Comparison of ENCODE assay signal across 24 mouse cellular contexts in the genomic region with DNA sequence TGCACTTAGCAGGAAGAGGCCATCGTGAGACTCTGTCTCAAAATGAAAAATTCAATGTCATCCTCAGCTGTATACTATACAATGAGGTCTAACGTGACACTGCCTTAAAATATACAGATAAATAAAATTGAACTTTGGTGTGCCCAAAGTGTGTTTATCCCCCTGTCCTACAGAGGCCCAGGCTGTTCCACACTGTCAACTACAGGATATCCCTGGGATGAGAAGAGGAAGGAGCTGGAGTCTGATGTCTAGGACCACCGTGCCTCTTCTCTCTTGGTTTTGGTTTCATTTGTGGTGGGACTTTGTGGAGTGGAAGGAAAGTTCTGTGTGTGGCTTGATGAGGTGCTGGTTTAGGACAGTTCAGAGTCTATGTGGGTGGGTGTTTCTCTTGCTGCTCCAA. TPM values are rescaled to one million over a fixed set of nuclear protein-coding genes. Genes with fewer than 3 reads are reported as not detected.
DNase-seq lines count a peak whose midpoint lies in the region; ATAC-seq and TF ChIP-seq lines count a peak whose summit lies in the region.
"Had no signal": no experiment of that assay in that cellular context is flagged by ENCODE, and none has a peak within 500 bp of the region (broad histone marks: within the 10 kb centered on the region; RNA-seq: fewer than 3 reads in every experiment).

No protein-coding gene starts in this region.

- peaks cover 79% of the 10 kb centered on the region for H3K36me3 ChIP-seq in liver, embryonic 12.5 days
- H3K36me3 ChIP-seq in liver, embryonic 11.5 days (ENCODE audit: control insufficient read depth, insufficient read depth, low read length), result peaks cover 4% of the 10 kb centered on the region
- H3K36me3 ChIP-seq in liver, embryonic 14.5 days (replicated peaks; ENCODE audit: control insufficient read depth, insufficient read depth, low read depth), result peaks cover 32% of the 10 kb centered on the region
- H3K36me3 ChIP-seq in stomach, postnatal 0 days (ENCODE audit: control insufficient read depth, insufficient read depth, low read length), result peaks cover 6% of the 10 kb centered on the region; the same call in 1 of the 2 replicates
- H3K36me3 ChIP-seq in hindbrain, embryonic 10.5 days, result peaks cover 26% of the 10 kb centered on the region
- H3K36me3 ChIP-seq: forebrain, embryonic 15.5 days had no signal

- no peaks in the 10 kb centered on the region for H3K27me3 ChIP-seq in liver, embryonic 12.5 days (replicated peaks)
- no peaks in the 10 kb centered on the region for H3K27me3 ChIP-seq in liver, embryonic 11.5 days (replicated peaks; ENCODE audit: control insufficient read depth, insufficient read depth, low read length)
- no peaks in the 10 kb centered on the region for H3K27me3 ChIP-seq in liver, embryonic 14.5 days (ENCODE audit: control insufficient read depth, insufficient read depth, low read length)
- H3K27me3 ChIP-seq in stomach, postnatal 0 days (ENCODE audit: control insufficient read depth, insufficient read depth, low read length), result no peaks in the 10 kb centered on the region
- H3K27me3 ChIP-seq in hindbrain, embryonic 10.5 days (ENCODE audit: insufficient read depth, poor library complexity, severe bottlenecking), result no peaks in the 10 kb centered on the region
- H3K27me3 ChIP-seq: embryonic facial prominence, embryonic 12.5 days; forebrain, embryonic 15.5 days; kidney, embryonic 15.5 days; limb, embryonic 12.5 days; midbrain, embryonic 13.5 days; Patski had no signal

- H3K4me3 ChIP-seq in liver, embryonic 12.5 days, result no peak overlapping the region
- H3K4me3 ChIP-seq in liver, embryonic 11.5 days (ENCODE audit: low read depth, low read length), result no peak overlapping the region
- H3K4me3 ChIP-seq in liver, embryonic 14.5 days (ENCODE audit: insufficient read depth in 1 of 2, low read depth in 2 of 2, low read length in 2 of 2), result no peak overlapping the region
- H3K4me3 ChIP-seq in stomach, postnatal 0 days (ENCODE audit: low read depth, low read length), result no peak overlapping the region
- H3K4me3 ChIP-seq in hindbrain, embryonic 10.5 days, result no peak overlapping the region
- H3K4me3 ChIP-seq: embryonic facial prominence, embryonic 12.5 days; forebrain, embryonic 15.5 days; kidney, embryonic 15.5 days; left cerebral cortex, adult 2 months; limb, embryonic 12.5 days; midbrain, embryonic 13.5 days had no signal

- peak overlapping the region; percentile 53 for H3K27ac ChIP-seq in liver, embryonic 12.5 days
- no peak overlapping the region for H3K27ac ChIP-seq in liver, embryonic 11.5 days (ENCODE audit: low read depth, low read length)
- H3K27ac ChIP-seq in liver, embryonic 14.5 days, result peak overlapping the region; percentile 30; the same call in 1 of the 2 replicates
- peak overlapping the region; percentile 5; the same call in 1 of the 2 replicates for H3K27ac ChIP-seq in stomach, postnatal 0 days (replicated peaks)
- no peak overlapping the region for H3K27ac ChIP-seq in hindbrain, embryonic 10.5 days
- H3K27ac ChIP-seq: embryonic facial prominence, embryonic 12.5 days; forebrain, embryonic 15.5 days; hindbrain, postnatal 0 days; left cerebral cortex, adult 2 months; limb, embryonic 12.5 days; midbrain, embryonic 13.5 days had no signal

- ATAC-seq in liver, embryonic 12.5 days, result no peak
- no peak for ATAC-seq in liver, embryonic 11.5 days (replicated peaks; ENCODE audit: low FRiP score)
- no peak for ATAC-seq in liver, embryonic 14.5 days (ENCODE audit: insufficient read depth)
- ATAC-seq in stomach, postnatal 0 days (ENCODE audit: low FRiP score, low TSS enrichment), result no peak
- ATAC-seq: forebrain, embryonic 15.5 days; hindbrain, postnatal 0 days; midbrain, embryonic 13.5 days; Patski had no signal

- H3K9ac ChIP-seq in liver, embryonic 12.5 days, result peak overlapping the region; percentile 23; the same call in 1 of the 2 replicates
- H3K9ac ChIP-seq in liver, embryonic 11.5 days (ENCODE audit: low read depth, low read length), result no peak overlapping the region
- no peak overlapping the region for H3K9ac ChIP-seq in liver, embryonic 14.5 days (replicated peaks)
- no peak overlapping the region for H3K9ac ChIP-seq in stomach, postnatal 0 days (ENCODE audit: low read length)
- H3K9ac ChIP-seq: embryonic facial prominence, embryonic 12.5 days; forebrain, embryonic 15.5 days; kidney, embryonic 15.5 days; limb, embryonic 12.5 days; midbrain, embryonic 13.5 days had no signal

- 54% methylated on average over 3 of the region's 3 CpGs for WGBS in liver, embryonic 12.5 days (ENCODE audit: insufficient replicate concordance)
- 69% methylated on average over 3 of the region's 3 CpGs for WGBS in liver, embryonic 11.5 days
- whole genome bisulfite sequencing in liver, embryonic 14.5 days (ENCODE audit: insufficient replicate concordance), result 42% methylated on average over 3 of the region's 3 CpGs
- 66% methylated on average over 3 of the region's 3 CpGs for WGBS in stomach, postnatal 0 days
- WGBS in hindbrain, embryonic 10.5 days, result 90% methylated on average over 3 of the region's 3 CpGs

- no peak for DNase-seq in liver, embryonic 11.5 days (ENCODE audit: low spot score)
- peak; percentile 70 for DNase-seq in induced T-regulatory cell, adult 2 months (ENCODE audit: low read depth)
- no peak for DNase-seq in liver, embryonic 14.5 days (ENCODE audit: low read depth in 3 of 3, low spot score in 3 of 3)
- no peak for DNase-seq in stomach, postnatal 0 days (ENCODE audit: low spot score)
- no peak for DNase-seq in hindbrain, embryonic 10.5 days (ENCODE audit: low spot score)
- DNase-seq in lung, postnatal 25 days (ENCODE audit: low spot score), result no peak
- DNase-seq: adrenal gland, postnatal 14 days; B cell, adult 2 months; cerebellum, adult 11 months; cerebellum, adult 9-10 months; cerebellum, postnatal 36 days; heart, postnatal 14 days; kidney, adult 18-20 months; lung, adult 2 months; lung, postnatal 14 days had no signal

- H3K9me3 ChIP-seq in liver, embryonic 12.5 days (replicated peaks), result no peaks in the 10 kb centered on the region
- H3K9me3 ChIP-seq in liver, embryonic 11.5 days (ENCODE audit: control insufficient read depth, low read length), result no peaks in the 10 kb centered on the region
- no peaks in the 10 kb centered on the region for H3K9me3 ChIP-seq in liver, embryonic 14.5 days (ENCODE audit: control insufficient read depth, low read length)
- no peaks in the 10 kb centered on the region for H3K9me3 ChIP-seq in stomach, postnatal 0 days (ENCODE audit: control insufficient read depth, low read length)
- H3K9me3 ChIP-seq in hindbrain, embryonic 10.5 days, result no peaks in the 10 kb centered on the region
- H3K9me3 ChIP-seq: embryonic facial prominence, embryonic 12.5 days; forebrain, embryonic 15.5 days; kidney, embryonic 15.5 days; limb, embryonic 12.5 days; midbrain, embryonic 13.5 days had no signal

- no peak for TF ChIP-seq EP300 in liver, embryonic 14.5 days (IDR thresholded peaks at IDR 0.05; ENCODE audit: low read depth)
- TF ChIP-seq EP300 in stomach, postnatal 0 days (optimal IDR thresholded peaks at IDR 0.05), result no peak

- TF ChIP-seq CTCF in liver, embryonic 14.5 days (IDR thresholded peaks at IDR 0.05; ENCODE audit: low read depth), result no peak
- no peak for TF ChIP-seq CTCF in stomach, postnatal 0 days (IDR thresholded peaks at IDR 0.05; ENCODE audit: low read depth)

- H3K4me2 ChIP-seq in liver, embryonic 12.5 days, result peak overlapping the region; percentile 94; the same call in 1 of the 2 replicates
- H3K4me2 ChIP-seq in liver, embryonic 11.5 days, result no peak overlapping the region
- peak overlapping the region; percentile 77 for H3K4me2 ChIP-seq in liver, embryonic 14.5 days (ENCODE audit: low read depth)
- no peak overlapping the region for H3K4me2 ChIP-seq in stomach, postnatal 0 days (replicated peaks; ENCODE audit: low read depth)
- H3K4me2 ChIP-seq: embryonic facial prominence, embryonic 12.5 days; forebrain, embryonic 15.5 days; kidney, embryonic 15.5 days; limb, embryonic 12.5 days; midbrain, embryonic 13.5 days had no signal

- H3K4me1 ChIP-seq in liver, embryonic 12.5 days, result peaks cover 99% of the 10 kb centered on the region
- peaks cover 78% of the 10 kb centered on the region for H3K4me1 ChIP-seq in liver, embryonic 11.5 days (replicated peaks; ENCODE audit: control insufficient read depth, insufficient read depth, low read length)
- H3K4me1 ChIP-seq in liver, embryonic 14.5 days (replicated peaks; ENCODE audit: control insufficient read depth in 2 of 2, insufficient read depth in 2 of 2, low read length in 1 of 2), result peaks cover 68 to 80% of the 10 kb centered on the region in 2 experiments
- peaks cover 9% of the 10 kb centered on the region for H3K4me1 ChIP-seq in stomach, postnatal 0 days (replicated peaks; ENCODE audit: control insufficient read depth, insufficient read depth)
- H3K4me1 ChIP-seq in hindbrain, embryonic 10.5 days (replicated peaks), result peaks cover 49% of the 10 kb centered on the region

RNA-seq across cellular contexts. Expression of gene Map2k3, which starts 5.8 kb away (rescaled TPM):
- polyA plus RNA-seq in liver, embryonic 12.5 days (2016; fragmentation: Nextera tagmentation; extraction: Ambion mirVana), result 170 and 173 TPM in 2 replicates
- 132 and 136 TPM in 2 replicates for polyA plus RNA-seq in liver, embryonic 11.5 days (2014; fragmentation: Nextera tagmentation; extraction: Ambion mirVana)
- 37.0 and 44.7 TPM in 2 replicates for polyA plus RNA-seq in liver, embryonic 14.5 days (2012; rRNA removed)
- 100 and 124 TPM in 2 replicates for polyA plus RNA-seq in liver, embryonic 14.5 days (2014; fragmentation: Nextera tagmentation; extraction: Ambion mirVana)
- 105 and 108 TPM in 2 replicates for polyA plus RNA-seq in stomach, postnatal 0 days (2015; fragmentation: Nextera tagmentation; extraction: Ambion mirVana)
- polyA plus RNA-seq in hindbrain, embryonic 10.5 days (2016; fragmentation: Nextera tagmentation; extraction: Ambion mirVana), result 55.9 and 67.5 TPM in 2 replicates

RNA-seq across cellular contexts. Expression of gene Natd1, which starts 23.1 kb away (rescaled TPM):
- 9.3 and 9.6 TPM in 2 replicates for polyA plus RNA-seq in liver, embryonic 12.5 days (2016; fragmentation: Nextera tagmentation; extraction: Ambion mirVana)
- 11.2 and 13.3 TPM in 2 replicates for polyA plus RNA-seq in liver, embryonic 11.5 days (2014; fragmentation: Nextera tagmentation; extraction: Ambion mirVana)
- 10.7 and 14.0 TPM in 2 replicates for polyA plus RNA-seq in liver, embryonic 14.5 days (2012; rRNA removed)
- polyA plus RNA-seq in liver, embryonic 14.5 days (2014; fragmentation: Nextera tagmentation; extraction: Ambion mirVana), result 11.1 and 15.0 TPM in 2 replicates
- 6.7 and 8.3 TPM in 2 replicates for polyA plus RNA-seq in stomach, postnatal 0 days (2015; fragmentation: Nextera tagmentation; extraction: Ambion mirVana)
- polyA plus RNA-seq in hindbrain, embryonic 10.5 days (2016; fragmentation: Nextera tagmentation; extraction: Ambion mirVana), result 22.1 and 26.3 TPM in 2 replicates

RNA-seq across cellular contexts. Expression of gene Tmem11, which starts 58.5 kb away (rescaled TPM):
- polyA plus RNA-seq in liver, embryonic 12.5 days (2016; fragmentation: Nextera tagmentation; extraction: Ambion mirVana), result 38.1 and 40.0 TPM in 2 replicates
- polyA plus RNA-seq in liver, embryonic 11.5 days (2014; fragmentation: Nextera tagmentation; extraction: Ambion mirVana), result 63.8 and 64.1 TPM in 2 replicates
- polyA plus RNA-seq in liver, embryonic 14.5 days (2012; rRNA removed), result 30.9 and 35.7 TPM in 2 replicates
- polyA plus RNA-seq in liver, embryonic 14.5 days (2014; fragmentation: Nextera tagmentation; extraction: Ambion mirVana), result 25.1 and 27.5 TPM in 2 replicates
- 39.8 and 42.1 TPM in 2 replicates for polyA plus RNA-seq in stomach, postnatal 0 days (2015; fragmentation: Nextera tagmentation; extraction: Ambion mirVana)
- 68.7 and 75.6 TPM in 2 replicates for polyA plus RNA-seq in hindbrain, embryonic 10.5 days (2016; fragmentation: Nextera tagmentation; extraction: Ambion mirVana)

Comparison
In these comparisons a context has a peak if more than half of its experiments do, and no peak if none do; other contexts are left out.
1. H3K27ac ChIP-seq: peak in liver, embryonic 12.5 days (single experiment), liver, embryonic 14.5 days (single experiment) and stomach, postnatal 0 days (single experiment); none in liver, embryonic 11.5 days (single experiment) and hindbrain, embryonic 10.5 days (single experiment).
2. H3K4me2 ChIP-seq: peak in liver, embryonic 12.5 days (single experiment) and liver, embryonic 14.5 days (single experiment); none in liver, embryonic 11.5 days (single experiment) and stomach, postnatal 0 days (single experiment).